Mouse (Mus musculus): Measurements from ENCODE around the gene Ccr9. TPM values are rescaled to one million over a fixed set of nuclear protein-coding genes. Genes with fewer than 3 reads are reported as not detected.

Gene Ccr9
- total and polyA plus RNA-seq, 3 experiments = not detected

- Histone ChIP-seq H3K36me3 (ENCODE audit: control insufficient read depth in 1 of 2, insufficient read depth in 2 of 2, low read length in 2 of 2) (peaks cover 0 to 3% of the 10 kb centered on the region in 2 experiments; a peak in 1 of 4 replicates), H3K4me3 (ENCODE audit: control insufficient read depth in 1 of 2, insufficient read depth in 1 of 2, low read depth in 2 of 2, low read length in 2 of 2) (no peak overlapping the region), H3K79me2 (ENCODE audit: control insufficient read depth, insufficient read depth, low read length, poor library complexity) (no peaks in the 10 kb centered on the region), H3K9me3 (replicated peaks; ENCODE audit: insufficient read depth, low read length) (no peaks in the 10 kb centered on the region), H3K27me3 (ENCODE audit: control insufficient read depth in 1 of 2, insufficient read depth in 2 of 2, low read length in 2 of 2) (no peaks in the 10 kb centered on the region), H3K4me1 (ENCODE audit: control insufficient read depth in 1 of 2, insufficient read depth in 2 of 2, low read length in 2 of 2) (no peaks in the 10 kb centered on the region), H3K27ac (ENCODE audit: control insufficient read depth, low read depth, low read length) (no peak overlapping the region), H3K9ac (ENCODE audit: control insufficient read depth, low read depth, low read length, poor library complexity, severe bottlenecking) (no peak overlapping the region)
- DNase-seq (ENCODE audit: low read depth, low spot score) = no peak
- TF ChIP-seq MYB (IDR thresholded peaks at IDR 0.05; ENCODE audit: low read depth, low read length) (no peak), ETS1 (IDR thresholded peaks at IDR 0.05; ENCODE audit: low read depth, low read length) (no peak), USF1 (IDR thresholded peaks at IDR 0.05; ENCODE audit: low read depth, low read length) (no peak), NRF1 (IDR thresholded peaks at IDR 0.05; ENCODE audit: insufficient read depth, low read depth, low read length, poor library complexity, severe bottlenecking) (no peak), ELF1 (IDR thresholded peaks at IDR 0.05; ENCODE audit: low read depth, low read length) (no peak), ZMIZ1 (IDR thresholded peaks at IDR 0.05; ENCODE audit: low read depth, low read length) (no peak), TAL1 (IDR thresholded peaks at IDR 0.05; ENCODE audit: low read length) (no peak), MYC (IDR thresholded peaks at IDR 0.05; ENCODE audit: low read depth, low read length) (no peak), TBP (IDR thresholded peaks at IDR 0.05; ENCODE audit: low read depth, low read length) (no peak), ZKSCAN1 (IDR thresholded peaks at IDR 0.05; ENCODE audit: low read depth, low read length) (no peak), E2F4 (IDR thresholded peaks at IDR 0.05; ENCODE audit: borderline replicate concordance, low read depth, low read length) (no peak), GABPA (IDR thresholded peaks at IDR 0.05; ENCODE audit: low read depth, low read length) (no peak), CTCF (IDR thresholded peaks at IDR 0.05 in 2 of 3, conservative IDR thresholded peaks at IDR 0.05 in 1 of 3; ENCODE audit: control insufficient read depth in 1 of 3, insufficient read depth in 1 of 3, low read depth in 2 of 3, low read length in 3 of 3, poor library complexity in 1 of 3, severe bottlenecking in 1 of 3) (no peak), CHD1 (IDR thresholded peaks at IDR 0.05; ENCODE audit: low read depth, low read length) (no peak)
These were observed 150.7 kb downstream of the Ccr9 start for GRCm38 (mm10) chr9:123828916-123829315.

Other genes with a start within 250 kb of the Ccr9 start
- gene Limd1, start 199.7 kb upstream of the Ccr9 start, total RNA-seq (2012; rRNA removed) = 32.0 and 37.5 TPM in 2 replicates
- gene Limd1, start 199.7 kb upstream of the Ccr9 start, polyA plus RNA-seq (2012; ENCODE audit: insufficient read depth in 1 of 2, insufficient read length in 2 of 2, low read depth in 1 of 2, low replicate concordance in 2 of 2, missing spikeins in 1 of 2) = 10 to 100 TPM in 1 of 2 experiments, not detected in 1; 32.6 TPM
- gene Sacm1l, start 148.7 kb upstream of the Ccr9 start, total RNA-seq (2012; rRNA removed) = 20.5 and 20.8 TPM in 2 replicates
- 10 to 100 TPM in 1 of 2 experiments, not detected in 1; 21.7 TPM for gene Sacm1l, start 148.7 kb upstream of the Ccr9 start, polyA plus RNA-seq (2012; ENCODE audit: insufficient read depth in 1 of 2, insufficient read length in 2 of 2, low read depth in 1 of 2, low replicate concordance in 2 of 2, missing spikeins in 1 of 2)
- gene Slc6a20b, start 45.9 kb upstream of the Ccr9 start, total RNA-seq (2012; rRNA removed) = 0.35 and 0.46 TPM in 2 replicates
- under 1 TPM in 1 of 2 experiments, not detected in 1; 0.01 TPM for gene Slc6a20b, start 45.9 kb upstream of the Ccr9 start, polyA plus RNA-seq (2012; ENCODE audit: insufficient read depth in 1 of 2, insufficient read length in 2 of 2, low read depth in 1 of 2, low replicate concordance in 2 of 2, missing spikeins in 1 of 2)
- gene Slc6a20a, start 446 bp downstream of the Ccr9 start, total RNA-seq (2012; rRNA removed) = not detected in 2 replicates
- not detected for gene Slc6a20a, start 446 bp downstream of the Ccr9 start, polyA plus RNA-seq (2012; ENCODE audit: insufficient read depth in 1 of 2, insufficient read length in 2 of 2, low read depth in 1 of 2, low replicate concordance in 2 of 2, missing spikeins in 1 of 2)
- gene Lztfl1, start 39.3 kb downstream of the Ccr9 start, total RNA-seq (2012; rRNA removed) = 13.0 and 18.1 TPM in 2 replicates
- gene Lztfl1, start 39.3 kb downstream of the Ccr9 start, polyA plus RNA-seq (2012; ENCODE audit: insufficient read depth in 1 of 2, insufficient read length in 2 of 2, low read depth in 1 of 2, low replicate concordance in 2 of 2, missing spikeins in 1 of 2) = 100 to 1,000 TPM in 1 of 2 experiments, 10 to 100 TPM in 1; 17.1 to 408 TPM
- gene Cxcr6, start 128.0 kb downstream of the Ccr9 start, total RNA-seq (2012; rRNA removed) = not detected in 2 replicates
- gene Cxcr6, start 128.0 kb downstream of the Ccr9 start, polyA plus RNA-seq (2012; ENCODE audit: insufficient read depth in 1 of 2, insufficient read length in 2 of 2, low read depth in 1 of 2, low replicate concordance in 2 of 2, missing spikeins in 1 of 2) = under 1 TPM in 1 of 2 experiments, not detected in 1; 0.04 TPM
- gene Fyco1, start 173.5 kb downstream of the Ccr9 start, total RNA-seq (2012; rRNA removed) = 1.2 and 1.6 TPM in 2 replicates
- 1 to 10 TPM in 1 of 2 experiments, not detected in 1; 2.7 TPM for gene Fyco1, start 173.5 kb downstream of the Ccr9 start, polyA plus RNA-seq (2012; ENCODE audit: insufficient read depth in 1 of 2, insufficient read length in 2 of 2, low read depth in 1 of 2, low replicate concordance in 2 of 2, missing spikeins in 1 of 2)
- not detected in 2 replicates for gene Xcr1, start 183.6 kb downstream of the Ccr9 start, total RNA-seq (2012; rRNA removed)
- under 1 TPM in 1 of 2 experiments, not detected in 1; 0.01 TPM for gene Xcr1, start 183.6 kb downstream of the Ccr9 start, polyA plus RNA-seq (2012; ENCODE audit: insufficient read depth in 1 of 2, insufficient read length in 2 of 2, low read depth in 1 of 2, low replicate concordance in 2 of 2, missing spikeins in 1 of 2)